Mouse (Mus musculus) midbrain, embryonic 13.5 days (tissue): ENCODE results near the gene Ssbp4. TPM values are rescaled to one million over a fixed set of nuclear protein-coding genes. Genes with fewer than 3 reads are reported as not detected.

Experiments
- ATAC-seq: fragments of 200-750 bp; cut with Nextera tagmentation; 2 replicates; pipeline ENCODE4 v1.8.0; 2017; ENCODE audit warnings: mild to moderate bottlenecking, moderate TSS enrichment, moderate library complexity
- H3K27ac ChIP-seq: fragments of 300-500 bp; sonication (generic); 2 replicates; pipeline ENCODE4 v1.5.1; 2015; ENCODE audit warnings: inconsistent platforms, mild to moderate bottlenecking, moderate library complexity
- H3K27me3 ChIP-seq: fragments of 300-500 bp; sonication (generic); 2 replicates; pipeline ENCODE4 v1.6.1; 2015; ENCODE audit warnings: mild to moderate bottlenecking, inconsistent platforms
- H3K36me3 ChIP-seq: fragments of 300-500 bp; sonication (generic); 2 replicates; pipeline ENCODE4 v1.6.1; 2015; ENCODE audit warnings: mild to moderate bottlenecking, inconsistent platforms
- H3K4me1 ChIP-seq: fragments of 300-500 bp; sonication (generic); replicated peaks from 2 replicates; pipeline ENCODE4 v1.6.1; 2015; ENCODE audit warnings: inconsistent platforms
- H3K4me2 ChIP-seq: fragments of 300-500 bp; sonication (generic); replicated peaks from 2 replicates; pipeline ENCODE4 v1.6.1; 2015; ENCODE audit warnings: moderate library complexity, mild to moderate bottlenecking, inconsistent platforms
- H3K4me3 ChIP-seq: fragments of 300-500 bp; sonication (generic); replicated peaks from 2 replicates; pipeline ENCODE4 v1.5.1; 2015; ENCODE audit warnings: mild to moderate bottlenecking, inconsistent platforms
- H3K9ac ChIP-seq: fragments of 300-500 bp; sonication (generic); replicated peaks from 2 replicates; pipeline ENCODE4 v1.6.1; 2015; ENCODE audit warnings: mild to moderate bottlenecking, inconsistent platforms
- H3K9me3 ChIP-seq: fragments of 300-500 bp; sonication (generic); 2 replicates; pipeline ENCODE4 v1.6.1; 2016; ENCODE audit warnings: mild to moderate bottlenecking, inconsistent platforms
- WGBS: fragments of 180-500 bp; shearing (Covaris S2); methylation state at CpG from one replicate; pipeline ENCODE4 v1.1.7; 2015; 5-methylcytosine and 5-hydroxymethylcytosine counted together
- polyA plus RNA-seq: library from polyadenylated mRNA; unstranded; fragments of >200 nt; fragmentation: Nextera tagmentation; extraction: Ambion mirVana; gene quantifications from 2 replicates; pipeline ENCODE4 v1.2.1, GENCODE M21; 2015

The Ssbp4 gene
- polyA plus RNA-seq, 1 experiment from 2014 or later = 129 TPM

DNA sequence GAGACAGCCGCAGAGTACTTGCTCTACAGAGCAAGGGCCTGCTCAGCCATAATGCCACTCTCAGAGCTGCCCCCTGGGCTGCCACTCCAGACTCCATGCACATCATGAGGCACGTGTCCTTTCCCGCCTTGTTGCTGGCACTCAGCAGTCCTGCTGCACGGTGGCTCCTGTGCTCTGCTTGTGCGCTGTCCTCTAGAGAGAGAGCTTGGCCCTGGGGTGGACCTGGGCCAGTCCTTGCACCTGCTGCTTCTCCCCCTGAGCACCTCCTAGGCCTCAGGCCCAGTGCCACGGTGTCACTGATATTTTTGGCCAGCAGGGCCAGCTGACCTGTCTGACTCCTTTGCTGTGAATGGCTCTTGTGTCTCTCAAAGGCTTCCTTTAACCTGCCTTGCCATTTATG lies 37.7 kb downstream of the Ssbp4 start:
- 0 out of 2 replicates have a peak overlapping the region, but pooled peaks have one; percentile 1 for H3K9ac ChIP-seq
- H3K4me2 ChIP-seq = no peak overlapping the region
- H3K27ac ChIP-seq = no peak overlapping the region
- H3K36me3 ChIP-seq = peaks cover 22% of the 10 kb centered on the region
- WGBS = 88% methylated on average over 6 of the region's 6 CpGs
- H3K4me1 ChIP-seq = peaks cover 8% of the 10 kb centered on the region; the same call in 1 of the 2 replicates
- H3K27me3 ChIP-seq = no peaks in the 10 kb centered on the region
- H3K4me3 ChIP-seq = no peak overlapping the region
- ATAC-seq = no peak
- H3K9me3 ChIP-seq = no peaks in the 10 kb centered on the region

DNA sequence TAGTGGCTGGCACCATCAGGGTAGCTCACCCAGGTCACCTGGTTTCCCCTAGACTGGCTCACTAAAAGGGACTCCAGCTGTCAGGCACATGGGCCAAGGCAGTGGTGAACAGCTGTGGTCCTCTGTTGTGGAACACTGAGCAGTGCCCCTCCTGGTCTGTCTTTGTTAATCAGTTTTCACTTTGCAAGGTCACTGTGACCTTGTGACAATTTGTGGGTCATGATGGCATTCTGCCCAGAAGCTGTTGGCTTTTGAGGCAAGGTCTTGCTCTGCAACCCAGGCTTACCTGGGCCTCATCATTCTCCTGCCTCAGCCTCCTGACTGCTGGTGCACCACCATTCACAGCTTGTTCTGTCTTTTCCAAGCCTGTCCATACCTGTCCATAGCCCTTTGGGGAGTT lies 38.3 kb downstream of the Ssbp4 start:
- H3K4me2 ChIP-seq = no peak overlapping the region
- H3K4me3 ChIP-seq = no peak overlapping the region
- H3K4me1 ChIP-seq = peaks cover 14% of the 10 kb centered on the region
- no peaks in the 10 kb centered on the region for H3K27me3 ChIP-seq
- H3K36me3 ChIP-seq = peaks cover 24% of the 10 kb centered on the region
- no peak; the same call in 1 of the 2 replicates for ATAC-seq
- no peak overlapping the region for H3K9ac ChIP-seq
- no peak overlapping the region for H3K27ac ChIP-seq
- H3K9me3 ChIP-seq = no peaks in the 10 kb centered on the region

DNA sequence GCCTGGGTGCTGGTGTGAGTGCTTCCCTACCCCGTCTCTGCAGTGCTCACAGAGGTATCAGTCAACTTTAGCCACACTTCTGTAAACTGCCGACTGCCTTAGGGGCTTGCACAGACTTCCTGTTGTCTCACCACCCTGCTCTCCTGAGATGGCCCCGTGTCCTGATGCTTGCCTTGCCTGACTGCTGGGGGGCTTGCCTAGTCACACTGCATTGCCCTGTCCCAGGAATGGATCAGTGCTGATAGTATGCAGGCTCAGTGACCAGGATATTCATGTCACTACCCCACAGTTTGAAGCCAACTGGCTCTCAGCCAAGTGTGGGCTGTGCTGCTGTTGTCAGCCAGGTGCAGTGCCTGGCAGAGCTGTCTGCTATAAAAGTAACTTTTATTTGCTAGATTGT lies 43.1 kb downstream of the Ssbp4 start:
- H3K4me3 ChIP-seq = no peak overlapping the region
- 0 out of 2 replicates have a peak, but pooled peaks cover 3% of the 10 kb centered on the region for H3K36me3 ChIP-seq
- no peak overlapping the region for H3K27ac ChIP-seq
- no peak for ATAC-seq
- H3K4me1 ChIP-seq = peaks cover 25% of the 10 kb centered on the region; the same call in 1 of the 2 replicates
- no peaks in the 10 kb centered on the region for H3K27me3 ChIP-seq
- no peak overlapping the region for H3K9ac ChIP-seq
- H3K4me2 ChIP-seq = no peak overlapping the region
- H3K9me3 ChIP-seq = no peaks in the 10 kb centered on the region
- 86% methylated on average over 3 of the region's 3 CpGs for WGBS

DNA sequence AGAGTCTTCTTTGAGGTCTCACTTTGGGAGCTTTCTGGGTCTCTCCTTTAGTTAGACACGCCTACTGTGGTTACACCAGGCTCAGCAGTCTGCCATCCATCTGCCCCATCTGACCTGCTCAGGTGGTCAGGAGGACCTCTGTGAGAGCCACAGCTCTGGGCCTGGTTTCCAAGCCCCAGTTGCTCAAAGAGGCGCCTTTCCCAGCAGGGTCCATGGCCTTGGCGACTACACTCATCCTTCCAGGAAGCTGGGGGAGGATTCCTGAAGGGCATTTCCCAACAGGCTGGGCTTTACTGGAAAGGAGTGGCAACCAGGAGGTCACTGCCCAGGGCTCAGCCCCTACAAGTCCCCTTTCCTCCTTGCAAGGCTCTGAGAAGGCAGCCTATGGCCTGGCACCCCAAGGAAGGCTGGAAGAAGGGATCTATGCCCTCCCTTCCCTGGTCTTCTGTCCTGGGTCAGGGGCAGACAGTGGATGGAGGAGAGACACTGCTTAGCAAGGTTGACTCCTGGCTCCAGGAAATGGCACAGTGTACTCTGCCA lies 43.9 kb downstream of the Ssbp4 start:
- Histone ChIP-seq H3K4me1 (peaks cover 23% of the 10 kb centered on the region; the same call in 1 of the 2 replicates), H3K36me3 (0 out of 2 replicates have a peak, but pooled peaks cover 3% of the 10 kb centered on the region), H3K9ac (no peak overlapping the region), H3K4me3 (no peak overlapping the region), H3K4me2 (no peak overlapping the region), H3K27ac (no peak overlapping the region), H3K9me3 (no peaks in the 10 kb centered on the region), H3K27me3 (no peaks in the 10 kb centered on the region)
- no peak for ATAC-seq
- 83% methylated on average over 3 of the region's 3 CpGs for WGBS

DNA sequence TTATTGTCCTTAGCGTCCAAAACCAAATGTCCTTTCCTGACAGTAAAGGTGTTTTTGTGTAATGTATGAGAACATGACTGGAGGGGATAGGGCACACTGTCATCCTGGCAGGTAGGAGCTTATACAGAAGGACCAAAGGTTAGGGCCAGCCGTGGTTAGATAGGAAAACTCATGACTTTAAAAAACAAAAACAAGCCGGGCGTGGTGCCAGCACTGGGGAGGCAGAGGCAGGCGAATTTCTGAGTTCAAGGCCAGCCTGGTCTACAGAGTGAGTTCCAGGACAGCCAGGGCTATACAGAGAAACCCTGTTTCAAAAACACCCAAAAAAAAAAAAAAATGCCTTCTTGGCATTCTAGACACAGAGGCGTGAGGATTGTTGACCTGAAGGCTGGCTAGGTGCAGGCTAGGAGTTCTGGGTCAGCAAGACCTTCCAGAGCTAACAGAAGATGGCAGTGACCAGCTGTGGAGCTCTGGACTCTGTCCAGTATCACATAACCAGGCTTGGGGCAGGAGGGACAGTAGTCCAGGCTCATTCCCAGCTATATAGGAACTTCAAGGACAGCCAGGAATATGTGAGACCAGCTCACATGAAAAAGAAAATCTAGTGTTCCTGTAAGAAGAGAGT lies 44.8 kb downstream of the Ssbp4 start:
- no peak overlapping the region for H3K4me3 ChIP-seq
- no peak for ATAC-seq
- no peaks in the 10 kb centered on the region for H3K9me3 ChIP-seq
- no peak overlapping the region for H3K4me2 ChIP-seq
- WGBS = 90% methylated on average over 6 of the region's 6 CpGs
- 0 out of 2 replicates have a peak, but pooled peaks cover 3% of the 10 kb centered on the region for H3K36me3 ChIP-seq
- H3K27me3 ChIP-seq = no peaks in the 10 kb centered on the region
- H3K27ac ChIP-seq = no peak overlapping the region
- no peak overlapping the region for H3K9ac ChIP-seq
- peaks cover 23% of the 10 kb centered on the region; the same call in 1 of the 2 replicates for H3K4me1 ChIP-seq

DNA sequence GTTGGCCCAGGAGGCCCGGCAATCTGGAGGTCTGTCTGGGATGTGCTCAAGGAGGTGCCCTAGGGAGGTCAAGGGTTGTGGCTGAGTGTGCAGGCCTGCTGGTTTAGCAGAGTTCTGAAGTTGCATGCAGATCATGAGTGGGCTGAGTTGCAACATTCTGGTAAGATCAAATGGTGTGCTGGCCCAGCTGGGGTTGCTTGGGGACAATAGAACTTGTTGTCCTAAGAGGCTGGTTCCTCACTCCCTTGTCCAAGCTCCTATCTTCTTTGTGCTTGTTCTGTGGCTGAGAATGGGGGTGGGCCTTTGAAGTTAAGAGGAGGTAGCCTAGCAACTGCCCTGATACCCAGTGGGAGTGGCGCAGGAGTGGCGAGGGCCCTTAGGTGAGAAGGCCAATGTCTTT lies 45.9 kb downstream of the Ssbp4 start:
- peaks cover 23% of the 10 kb centered on the region; the same call in 1 of the 2 replicates for H3K4me1 ChIP-seq
- WGBS = 76% methylated on average over 3 of the region's 3 CpGs
- H3K9ac ChIP-seq = no peak overlapping the region
- no peak overlapping the region for H3K4me3 ChIP-seq
- H3K27me3 ChIP-seq = no peaks in the 10 kb centered on the region
- no peak overlapping the region for H3K27ac ChIP-seq
- no peak for ATAC-seq
- H3K4me2 ChIP-seq = no peak overlapping the region
- H3K9me3 ChIP-seq = no peaks in the 10 kb centered on the region
- H3K36me3 ChIP-seq = 0 out of 2 replicates have a peak, but pooled peaks cover 3% of the 10 kb centered on the region

DNA sequence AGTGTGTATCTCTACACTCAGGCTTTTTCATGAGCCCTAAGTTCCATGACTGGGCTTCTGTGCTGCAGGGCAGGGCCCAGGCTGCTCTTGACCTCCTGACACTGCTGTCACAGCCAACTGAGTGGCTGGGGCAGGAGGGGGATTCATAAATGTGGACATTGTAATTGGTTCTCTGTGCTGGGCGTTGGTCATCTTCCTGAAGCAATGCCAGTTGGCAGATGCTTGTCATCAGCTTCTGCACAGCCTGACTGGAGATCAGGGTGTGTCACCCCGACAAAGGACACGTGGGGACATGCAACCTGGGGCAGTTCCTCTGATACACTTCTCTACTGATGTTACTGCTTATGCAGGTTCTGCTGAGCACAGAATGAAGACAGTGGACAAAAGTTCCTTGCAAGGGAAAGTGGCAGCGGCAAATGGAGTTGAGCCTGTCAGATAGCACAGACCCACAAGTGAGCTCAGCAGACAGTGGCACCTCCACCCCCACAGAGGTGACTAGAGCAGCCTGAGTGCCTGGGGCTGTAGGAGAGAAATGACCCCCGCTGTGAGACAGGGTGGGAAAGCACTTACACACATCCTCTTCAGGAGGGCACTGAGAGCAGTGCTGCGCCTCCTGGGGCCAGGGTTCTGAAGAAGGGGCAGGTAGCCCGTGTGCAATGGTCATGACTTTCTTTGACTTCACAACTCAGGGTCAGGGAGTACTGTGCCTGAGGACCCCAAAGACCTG lies 46.7 kb downstream of the Ssbp4 start:
- Histone ChIP-seq H3K27ac (no peak overlapping the region), H3K36me3 (0 out of 2 replicates have a peak, but pooled peaks cover 3% of the 10 kb centered on the region), H3K4me1 (peaks cover 23% of the 10 kb centered on the region; the same call in 1 of the 2 replicates), H3K27me3 (no peaks in the 10 kb centered on the region), H3K9me3 (no peaks in the 10 kb centered on the region), H3K4me2 (no peak overlapping the region), H3K4me3 (no peak overlapping the region), H3K9ac (no peak overlapping the region)
- WGBS = 84% methylated on average over 7 of the region's 7 CpGs
- ATAC-seq = no peak

DNA sequence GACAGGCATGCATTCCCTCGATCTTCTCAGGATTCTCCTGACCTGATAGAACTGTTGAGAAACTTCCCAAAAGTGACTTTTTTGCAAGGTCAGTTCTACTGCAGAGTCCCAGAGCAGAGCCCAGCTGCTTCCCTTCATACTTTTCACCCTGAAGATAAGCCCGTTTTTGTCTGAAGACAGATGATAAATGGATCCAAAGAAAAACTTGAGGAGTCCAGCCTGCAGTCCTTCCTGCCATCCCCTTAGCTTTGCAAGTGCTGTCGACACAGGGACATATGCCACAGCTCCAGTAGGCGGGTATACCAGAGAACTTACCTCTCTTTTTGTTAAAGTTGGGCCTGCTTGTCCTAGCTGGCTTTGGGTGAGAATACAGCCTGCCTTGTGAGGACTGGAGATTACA lies 47.3 kb downstream of the Ssbp4 start:
- H3K4me3 ChIP-seq = no peak overlapping the region
- H3K27ac ChIP-seq = no peak overlapping the region
- H3K9me3 ChIP-seq = no peaks in the 10 kb centered on the region
- 0 out of 2 replicates have a peak, but pooled peaks cover 3% of the 10 kb centered on the region for H3K36me3 ChIP-seq
- 87% methylated on average over 4 of the region's 4 CpGs for WGBS
- no peaks in the 10 kb centered on the region for H3K27me3 ChIP-seq
- ATAC-seq = no peak
- no peak overlapping the region for H3K4me2 ChIP-seq
- no peak overlapping the region for H3K9ac ChIP-seq
- peaks cover 23% of the 10 kb centered on the region; the same call in 1 of the 2 replicates for H3K4me1 ChIP-seq

DNA sequence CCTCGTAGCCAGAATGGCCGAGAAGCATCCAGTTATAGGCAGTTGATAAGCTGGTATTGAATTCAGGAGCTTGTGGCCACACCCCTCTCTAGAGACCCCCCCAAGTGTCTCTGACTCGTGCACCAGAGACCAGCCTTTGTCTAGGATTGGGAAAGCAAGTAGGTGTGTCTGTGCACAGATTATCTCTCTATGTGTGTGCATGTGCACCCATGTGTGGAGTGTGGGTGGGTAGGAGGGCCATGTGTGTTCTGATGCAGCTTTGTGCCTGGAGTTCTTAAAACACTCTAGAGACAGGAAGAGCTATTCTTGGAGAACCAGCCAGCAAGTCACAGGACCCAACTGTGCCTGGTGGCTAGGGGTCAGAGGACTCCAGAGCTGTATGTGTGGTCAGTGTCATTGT lies 48.1 kb downstream of the Ssbp4 start:
- H3K4me1 ChIP-seq = peaks cover 19% of the 10 kb centered on the region; the same call in 1 of the 2 replicates
- no peak overlapping the region for H3K9ac ChIP-seq
- no peak overlapping the region for H3K27ac ChIP-seq
- ATAC-seq = no peak
- H3K9me3 ChIP-seq = no peaks in the 10 kb centered on the region
- no peaks in the 10 kb centered on the region for H3K27me3 ChIP-seq
- no peak overlapping the region for H3K4me2 ChIP-seq
- no peak overlapping the region for H3K4me3 ChIP-seq
- 0 out of 2 replicates have a peak, but pooled peaks cover 3% of the 10 kb centered on the region for H3K36me3 ChIP-seq
- WGBS = 65% methylated on average over 3 of the region's 3 CpGs

DNA sequence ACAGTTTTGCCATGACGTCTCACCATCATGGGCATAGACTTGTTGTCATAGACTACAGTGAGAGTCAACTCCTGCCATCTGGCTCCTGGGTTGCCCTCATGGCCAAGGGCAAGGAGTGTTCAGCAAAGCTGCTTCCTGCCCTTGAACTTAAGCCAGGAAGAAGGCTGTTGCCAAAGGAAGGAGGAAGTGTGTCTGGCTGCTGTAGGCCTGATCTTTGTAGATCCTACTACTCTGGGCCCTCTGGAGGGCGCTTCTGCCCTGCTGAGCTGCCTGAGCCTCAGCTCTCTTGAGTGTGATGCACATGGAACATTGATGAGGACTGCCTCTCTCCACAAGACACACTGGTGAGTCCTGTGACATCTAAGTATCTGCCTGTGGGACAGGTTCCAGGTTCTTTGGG lies 48.6 kb downstream of the Ssbp4 start:
- Histone ChIP-seq H3K36me3 (no peaks in the 10 kb centered on the region), H3K9ac (no peak overlapping the region), H3K4me1 (peaks cover 14% of the 10 kb centered on the region; the same call in 1 of the 2 replicates), H3K4me2 (no peak overlapping the region), H3K27me3 (no peaks in the 10 kb centered on the region), H3K4me3 (no peak overlapping the region), H3K9me3 (no peaks in the 10 kb centered on the region), H3K27ac (no peak overlapping the region)
- 82% methylated on average over 2 of the region's 2 CpGs for WGBS
- no peak for ATAC-seq

DNA sequence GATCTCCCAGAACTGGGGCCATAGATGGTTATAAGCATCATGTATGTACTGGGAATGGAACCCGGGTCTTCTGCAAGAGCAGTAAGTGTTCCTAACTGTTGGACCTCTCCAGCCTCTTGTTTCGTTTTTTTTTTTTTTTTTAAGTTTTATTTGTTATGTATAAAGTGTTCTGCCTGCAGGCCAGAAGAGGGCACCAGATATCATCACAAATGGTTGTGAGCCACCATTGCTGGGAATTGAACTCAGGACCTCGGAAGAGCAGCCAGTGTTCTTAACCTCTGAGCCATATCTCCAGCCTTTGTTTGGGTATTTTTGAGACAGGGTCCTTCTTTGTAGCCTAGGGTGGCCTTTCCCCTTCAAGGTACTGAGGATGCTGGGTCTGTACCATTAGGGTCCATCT lies 49.7 kb downstream of the Ssbp4 start:
- H3K4me1 ChIP-seq = peaks cover 11% of the 10 kb centered on the region
- H3K9ac ChIP-seq = no peak overlapping the region
- no peak overlapping the region for H3K4me2 ChIP-seq
- 79% methylated on average over 3 of the region's 3 CpGs for WGBS
- H3K4me3 ChIP-seq = no peak overlapping the region
- no peaks in the 10 kb centered on the region for H3K27me3 ChIP-seq
- H3K9me3 ChIP-seq = no peaks in the 10 kb centered on the region
- H3K27ac ChIP-seq = no peak overlapping the region
- no peaks in the 10 kb centered on the region for H3K36me3 ChIP-seq
- ATAC-seq = no peak

DNA sequence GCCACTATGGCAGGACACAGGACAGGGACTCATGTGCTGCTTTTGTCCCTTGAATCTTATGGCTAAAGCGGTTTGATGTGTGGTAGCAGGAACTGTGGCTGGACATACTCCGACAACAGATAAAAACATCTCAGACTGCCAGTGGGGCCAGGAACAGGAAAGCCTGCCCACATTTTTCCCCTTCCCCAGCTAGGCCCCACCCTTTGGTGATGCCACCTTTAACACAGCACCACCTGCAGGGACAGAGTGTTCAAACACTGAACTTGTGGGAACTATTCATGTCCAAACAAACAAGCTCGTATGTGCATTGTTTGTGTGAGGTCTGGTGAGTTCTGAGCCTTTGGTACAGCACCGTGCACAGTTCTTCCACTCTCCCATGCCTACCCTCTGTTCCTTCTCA lies 50.3 kb downstream of the Ssbp4 start:
- Histone ChIP-seq H3K9me3 (no peaks in the 10 kb centered on the region), H3K4me1 (peaks cover 17% of the 10 kb centered on the region), H3K27ac (no peak overlapping the region), H3K9ac (no peak overlapping the region), H3K36me3 (no peaks in the 10 kb centered on the region), H3K4me2 (no peak overlapping the region), H3K27me3 (no peaks in the 10 kb centered on the region), H3K4me3 (no peak overlapping the region)
- no peak for ATAC-seq
- WGBS = 74% methylated on average over 4 of the region's 4 CpGs
